Mouse (Mus musculus) embryonic fibroblast, embryonic 13.5 days (primary cell): ENCODE data around the gene Zfp82.

ENCODE experiments used
- CTCF ChIP-seq: IDR thresholded peaks from 2 replicates; pipeline ENCODE4 v1.5.1; 2011; ENCODE audit warnings: mild to moderate bottlenecking, control low read depth, low read length, moderate library complexity, borderline replicate concordance; ENCODE audit not compliant: insufficient read depth
- POLR2A ChIP-seq: IDR thresholded peaks from 2 replicates; pipeline ENCODE4 v1.6.1; 2011; ENCODE audit warnings: low read depth, mild to moderate bottlenecking, control low read depth, low read length, moderate library complexity

DNA sequence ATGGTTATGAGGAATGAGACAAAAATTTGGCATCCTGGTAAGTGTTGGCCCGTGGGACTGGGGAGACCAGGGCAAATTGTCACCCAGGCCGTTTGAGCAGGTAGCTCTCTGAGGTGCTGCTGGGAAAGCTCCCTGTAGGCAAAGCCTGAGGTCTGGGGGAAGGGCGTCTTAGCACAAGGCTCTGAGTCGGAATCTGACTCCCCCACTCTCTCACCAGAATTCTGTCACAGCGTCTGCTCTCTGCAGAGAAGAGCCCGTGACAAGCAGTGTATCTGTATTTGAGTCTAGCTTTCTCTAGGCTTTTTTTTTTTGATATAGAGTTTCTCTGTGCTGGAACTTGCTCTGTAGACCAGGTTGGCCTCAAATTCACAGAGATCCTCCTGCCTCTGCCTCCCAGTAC is 55.5 kb downstream of the Zfp82 start:
- no peak for TF ChIP-seq CTCF
- no peak for TF ChIP-seq POLR2A
